ENCODE assay signal across 20 mouse cellular contexts in the genomic region with DNA sequence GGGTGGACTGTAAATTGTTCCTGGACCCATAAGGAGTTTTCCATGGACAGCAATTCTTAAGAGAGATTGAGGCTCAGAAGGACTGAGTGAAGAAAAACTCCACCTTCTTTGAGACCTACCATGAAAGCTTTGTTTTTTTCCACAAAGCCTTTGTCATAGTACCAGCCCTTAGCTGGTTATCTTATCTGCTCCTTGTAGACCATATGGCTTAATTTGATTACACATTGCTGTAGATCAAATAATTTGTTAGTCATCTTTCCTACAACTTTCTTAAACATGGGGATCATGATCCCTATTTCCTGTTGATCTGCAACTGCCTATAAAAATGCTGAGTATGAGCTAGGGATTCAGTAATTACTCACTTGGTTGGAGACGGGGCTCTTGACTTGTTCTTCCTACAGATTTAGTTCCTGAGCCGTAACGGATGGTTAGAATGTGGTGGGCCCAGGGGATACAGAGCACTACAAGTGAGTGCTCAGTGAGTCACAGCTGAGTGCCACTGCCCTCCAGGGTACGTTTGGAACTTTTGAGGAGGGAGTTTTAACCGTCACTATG. TPM values are rescaled to one million over a fixed set of nuclear protein-coding genes. Genes with fewer than 3 reads are reported as not detected.
DNase-seq lines count a peak whose midpoint lies in the region; ATAC-seq and TF ChIP-seq lines count a peak whose summit lies in the region.
"Had no signal": no experiment of that assay in that cellular context is flagged by ENCODE, and none has a peak within 500 bp of the region (broad histone marks: within the 10 kb centered on the region; RNA-seq: fewer than 3 reads in every experiment).

No protein-coding gene starts in this region.

- peaks cover 4% of the 10 kb centered on the region; the same call in 1 of the 2 replicates for H3K36me3 ChIP-seq in heart, embryonic 12.5 days
- no peaks in the 10 kb centered on the region for H3K36me3 ChIP-seq in lung, embryonic 16.5 days (ENCODE audit: control insufficient read depth, insufficient read depth, low read length)
- H3K36me3 ChIP-seq in liver, embryonic 16.5 days (ENCODE audit: control insufficient read depth, insufficient read depth), result no peaks in the 10 kb centered on the region
- H3K36me3 ChIP-seq in stomach, postnatal 0 days (ENCODE audit: control insufficient read depth, insufficient read depth, low read length), result no peaks in the 10 kb centered on the region

- 38% methylated on average over 5 of the region's 5 CpGs for WGBS in heart, embryonic 12.5 days
- WGBS in lung, embryonic 16.5 days, result 39% methylated on average over 5 of the region's 5 CpGs
- 39% methylated on average over 5 of the region's 5 CpGs for WGBS in liver, embryonic 16.5 days (ENCODE audit: insufficient replicate concordance)
- 30% methylated on average over 5 of the region's 5 CpGs for WGBS in stomach, postnatal 0 days

- H3K27me3 ChIP-seq in heart, embryonic 12.5 days (replicated peaks), result no peaks in the 10 kb centered on the region
- H3K27me3 ChIP-seq in lung, embryonic 16.5 days (ENCODE audit: control insufficient read depth, insufficient read depth, low read depth, low read length), result no peaks in the 10 kb centered on the region
- no peaks in the 10 kb centered on the region for H3K27me3 ChIP-seq in liver, embryonic 16.5 days (ENCODE audit: control insufficient read depth, insufficient read depth, low read depth, low read length)
- H3K27me3 ChIP-seq in stomach, postnatal 0 days (ENCODE audit: control insufficient read depth, insufficient read depth, low read length), result no peaks in the 10 kb centered on the region
- H3K27me3 ChIP-seq: embryonic facial prominence, embryonic 13.5 days; forebrain, embryonic 13.5 days had no signal

- no peaks in the 10 kb centered on the region for H3K9me3 ChIP-seq in heart, embryonic 12.5 days (replicated peaks)
- H3K9me3 ChIP-seq in lung, embryonic 16.5 days (ENCODE audit: control insufficient read depth, low read length), result no peaks in the 10 kb centered on the region
- no peaks in the 10 kb centered on the region for H3K9me3 ChIP-seq in liver, embryonic 16.5 days (replicated peaks; ENCODE audit: control insufficient read depth, low read length)
- H3K9me3 ChIP-seq in stomach, postnatal 0 days (ENCODE audit: control insufficient read depth, low read length), result no peaks in the 10 kb centered on the region
- H3K9me3 ChIP-seq: embryonic facial prominence, embryonic 13.5 days; forebrain, embryonic 13.5 days had no signal

- no peak for DNase-seq in heart, postnatal 14 days
- DNase-seq in lung, postnatal 25 days (ENCODE audit: low spot score), result no peak
- DNase-seq in stomach, postnatal 0 days (ENCODE audit: low spot score), result no peak
- DNase-seq in cerebellum, postnatal 14 days, result no peak
- no peak for DNase-seq in ovary, postnatal 10 days (ENCODE audit: low spot score)
- DNase-seq: heart, adult 2 months; heart, postnatal 4 days; kidney, postnatal 4 days; right cerebral cortex, postnatal 4 days; thymus, postnatal 4 days had no signal

- TF ChIP-seq CTCF in stomach, postnatal 0 days (IDR thresholded peaks at IDR 0.05; ENCODE audit: low read depth), result no peak

- no peak overlapping the region for H3K9ac ChIP-seq in heart, embryonic 12.5 days
- H3K9ac ChIP-seq in lung, embryonic 16.5 days (ENCODE audit: low read length), result no peak overlapping the region
- no peak overlapping the region for H3K9ac ChIP-seq in liver, embryonic 16.5 days (ENCODE audit: low read depth, low read length)
- H3K9ac ChIP-seq in stomach, postnatal 0 days (ENCODE audit: low read length), result no peak overlapping the region
- H3K9ac ChIP-seq: embryonic facial prominence, embryonic 13.5 days; forebrain, embryonic 13.5 days had no signal

- intact Hi-C loops in heart, postnatal 14 days (cut with DNase I), result no loop called here

- peak overlapping the region; percentile 34; the same call in 1 of the 2 replicates for H3K27ac ChIP-seq in heart, embryonic 12.5 days (ENCODE audit: poor library complexity, severe bottlenecking)
- 0 out of 2 replicates have a peak overlapping the region, but pooled peaks have one; percentile 31 for H3K27ac ChIP-seq in lung, embryonic 16.5 days (ENCODE audit: low read length)
- H3K27ac ChIP-seq in liver, embryonic 16.5 days (ENCODE audit: low read length), result no peak overlapping the region
- peak overlapping the region; percentile 82 for H3K27ac ChIP-seq in stomach, postnatal 0 days (replicated peaks)
- H3K27ac ChIP-seq: embryonic facial prominence, embryonic 13.5 days; forebrain, embryonic 13.5 days; heart, adult 2 months; macrophage had no signal

- peak; percentile 71 for ATAC-seq in heart, embryonic 12.5 days (ENCODE audit: insufficient number of reproducible peaks, low FRiP score)
- ATAC-seq in lung, embryonic 16.5 days (ENCODE audit: low read depth), result no peak
- ATAC-seq in liver, embryonic 16.5 days (ENCODE audit: low read depth), result peak; percentile 39; the same call in 1 of the 2 replicates
- peak; percentile 59 for ATAC-seq in stomach, postnatal 0 days (ENCODE audit: low FRiP score, low TSS enrichment)
- ATAC-seq: forebrain, embryonic 13.5 days; inflammation-experienced regulatory T-cells, adult 6 months had no signal

- no peak for TF ChIP-seq EP300 in stomach, postnatal 0 days (optimal IDR thresholded peaks at IDR 0.05)

- no peak overlapping the region for H3K4me3 ChIP-seq in heart, embryonic 12.5 days
- no peak overlapping the region for H3K4me3 ChIP-seq in lung, embryonic 16.5 days (ENCODE audit: low read length)
- H3K4me3 ChIP-seq in liver, embryonic 16.5 days (ENCODE audit: low read depth, low read length), result no peak overlapping the region
- H3K4me3 ChIP-seq in stomach, postnatal 0 days (ENCODE audit: low read depth, low read length), result no peak overlapping the region
- H3K4me3 ChIP-seq: embryonic facial prominence, embryonic 13.5 days; forebrain, embryonic 13.5 days; heart, adult 2 months had no signal

- H3K4me2 ChIP-seq in heart, embryonic 12.5 days, result no peak overlapping the region
- H3K4me2 ChIP-seq in lung, embryonic 16.5 days (ENCODE audit: low read depth, low read length), result no peak overlapping the region
- H3K4me2 ChIP-seq in liver, embryonic 16.5 days (ENCODE audit: low read depth, low read length), result peak overlapping the region; percentile 9; the same call in 1 of the 2 replicates
- H3K4me2 ChIP-seq in stomach, postnatal 0 days (replicated peaks; ENCODE audit: low read depth), result 0 out of 2 replicates have a peak overlapping the region, but pooled peaks have one; percentile 8
- H3K4me2 ChIP-seq: embryonic facial prominence, embryonic 13.5 days; forebrain, embryonic 13.5 days had no signal

- peaks cover 32% of the 10 kb centered on the region for H3K4me1 ChIP-seq in heart, embryonic 12.5 days (replicated peaks)
- peaks cover 6% of the 10 kb centered on the region for H3K4me1 ChIP-seq in lung, embryonic 16.5 days (replicated peaks; ENCODE audit: control insufficient read depth, insufficient read depth, low read length)
- H3K4me1 ChIP-seq in liver, embryonic 16.5 days (ENCODE audit: control insufficient read depth, low read depth, low read length), result peaks cover 20% of the 10 kb centered on the region
- H3K4me1 ChIP-seq in stomach, postnatal 0 days (replicated peaks; ENCODE audit: control insufficient read depth, insufficient read depth), result no peaks in the 10 kb centered on the region

RNA-seq across cellular contexts. Expression of gene Mink1, which starts 9.7 kb away (rescaled TPM):
- 13.7 and 14.8 TPM in 2 replicates for polyA plus RNA-seq in heart, embryonic 12.5 days (2016; fragmentation: Nextera tagmentation; extraction: Ambion mirVana)
- 10 to 100 TPM; 42.2 to 44.1 TPM for total RNA-seq in heart, postnatal 14 days (2021)
- polyA plus RNA-seq in lung, embryonic 16.5 days (2015; fragmentation: Nextera tagmentation; extraction: Ambion mirVana), result 10.3 and 10.5 TPM in 2 replicates
- 4.0 and 6.0 TPM in 2 replicates for polyA plus RNA-seq in liver, embryonic 16.5 days (2015; fragmentation: Nextera tagmentation; extraction: Ambion mirVana)
- 8.5 and 10.2 TPM in 2 replicates for polyA plus RNA-seq in stomach, postnatal 0 days (2015; fragmentation: Nextera tagmentation; extraction: Ambion mirVana)

RNA-seq across cellular contexts. Expression of gene Pld2, which starts 32.6 kb away (rescaled TPM):
- 12.6 TPM in 2 replicates for polyA plus RNA-seq in heart, embryonic 12.5 days (2016; fragmentation: Nextera tagmentation; extraction: Ambion mirVana)
- 1 to 10 TPM; 7.7 to 8.4 TPM for total RNA-seq in heart, postnatal 14 days (2021)
- polyA plus RNA-seq in lung, embryonic 16.5 days (2015; fragmentation: Nextera tagmentation; extraction: Ambion mirVana), result 12.5 and 13.1 TPM in 2 replicates
- polyA plus RNA-seq in liver, embryonic 16.5 days (2015; fragmentation: Nextera tagmentation; extraction: Ambion mirVana), result 2.1 and 2.9 TPM in 2 replicates
- 16.2 and 17.7 TPM in 2 replicates for polyA plus RNA-seq in stomach, postnatal 0 days (2015; fragmentation: Nextera tagmentation; extraction: Ambion mirVana)

RNA-seq across cellular contexts. Expression of gene Gm40193, which starts 39.7 kb away (rescaled TPM):
- not detected in 2 replicates for polyA plus RNA-seq in heart, embryonic 12.5 days (2016; fragmentation: Nextera tagmentation; extraction: Ambion mirVana)
- not detected for total RNA-seq in heart, postnatal 14 days (2021)
- not detected in 2 replicates for polyA plus RNA-seq in lung, embryonic 16.5 days (2015; fragmentation: Nextera tagmentation; extraction: Ambion mirVana)
- not detected in 2 replicates for polyA plus RNA-seq in liver, embryonic 16.5 days (2015; fragmentation: Nextera tagmentation; extraction: Ambion mirVana)
- not detected in 2 replicates for polyA plus RNA-seq in stomach, postnatal 0 days (2015; fragmentation: Nextera tagmentation; extraction: Ambion mirVana)
- total RNA-seq: adrenal gland, postnatal 4 days; heart, adult 2 months; heart, postnatal 4 days; left cerebral cortex, adult 8-10 months; liver, adult 2 months had no signal
- polyA plus RNA-seq: embryonic facial prominence, embryonic 13.5 days; forebrain, embryonic 13.5 days; heart, adult 2 months; inflammation-experienced regulatory T-cells, adult 6 months; liver, adult 2 months; macrophage had no signal

RNA-seq across cellular contexts. Expression of gene 4930544D05Rik, which starts 43.2 kb away (rescaled TPM):
- polyA plus RNA-seq in heart, embryonic 12.5 days (2016; fragmentation: Nextera tagmentation; extraction: Ambion mirVana), result not detected in 2 replicates
- total RNA-seq in heart, postnatal 14 days (2021), result not detected
- not detected in 2 replicates for polyA plus RNA-seq in lung, embryonic 16.5 days (2015; fragmentation: Nextera tagmentation; extraction: Ambion mirVana)
- polyA plus RNA-seq in liver, embryonic 16.5 days (2015; fragmentation: Nextera tagmentation; extraction: Ambion mirVana), result not detected in 2 replicates
- not detected in 2 replicates for polyA plus RNA-seq in stomach, postnatal 0 days (2015; fragmentation: Nextera tagmentation; extraction: Ambion mirVana)
- total RNA-seq: adrenal gland, postnatal 4 days; heart, adult 2 months; heart, postnatal 4 days; liver, adult 2 months had no signal
- polyA plus RNA-seq: embryonic facial prominence, embryonic 13.5 days; forebrain, embryonic 13.5 days; inflammation-experienced regulatory T-cells, adult 6 months; liver, adult 2 months; macrophage had no signal

RNA-seq across cellular contexts. Expression of gene Chrne, which starts 46.6 kb away (rescaled TPM):
- polyA plus RNA-seq in heart, embryonic 12.5 days (2016; fragmentation: Nextera tagmentation; extraction: Ambion mirVana), result 0.37 TPM in 1 of 2 replicates, not detected in the other
- total RNA-seq in heart, postnatal 14 days (2021), result not detected
- 0.33 TPM in 1 of 2 replicates, not detected in the other for polyA plus RNA-seq in lung, embryonic 16.5 days (2015; fragmentation: Nextera tagmentation; extraction: Ambion mirVana)
- polyA plus RNA-seq in liver, embryonic 16.5 days (2015; fragmentation: Nextera tagmentation; extraction: Ambion mirVana), result not detected in 2 replicates
- polyA plus RNA-seq in stomach, postnatal 0 days (2015; fragmentation: Nextera tagmentation; extraction: Ambion mirVana), result not detected in 2 replicates
- total RNA-seq: heart, adult 2 months; heart, postnatal 4 days; left cerebral cortex, adult 8-10 months had no signal
- polyA plus RNA-seq: embryonic facial prominence, embryonic 13.5 days; forebrain, embryonic 13.5 days; heart, adult 2 months; macrophage had no signal

Comparison
In these comparisons a context has a peak if more than half of its experiments do, and no peak if none do; other contexts are left out.
1. H3K4me2 ChIP-seq: peak in liver, embryonic 16.5 days (single experiment) and stomach, postnatal 0 days (single experiment); none in heart, embryonic 12.5 days (single experiment) and lung, embryonic 16.5 days (single experiment).